Mouse (Mus musculus): Measurements from ENCODE around the gene Zc3h8.

Gene Zc3h8

GRCm38 (mm10) chr2:128943538-128944528 lies at the start of gene Zc3h8:
Gene Zc3h8, minus strand, starts transcription at chr2:128944077.
- DNase-seq (ENCODE audit: low spot score) = peak; percentile 94

DNA sequence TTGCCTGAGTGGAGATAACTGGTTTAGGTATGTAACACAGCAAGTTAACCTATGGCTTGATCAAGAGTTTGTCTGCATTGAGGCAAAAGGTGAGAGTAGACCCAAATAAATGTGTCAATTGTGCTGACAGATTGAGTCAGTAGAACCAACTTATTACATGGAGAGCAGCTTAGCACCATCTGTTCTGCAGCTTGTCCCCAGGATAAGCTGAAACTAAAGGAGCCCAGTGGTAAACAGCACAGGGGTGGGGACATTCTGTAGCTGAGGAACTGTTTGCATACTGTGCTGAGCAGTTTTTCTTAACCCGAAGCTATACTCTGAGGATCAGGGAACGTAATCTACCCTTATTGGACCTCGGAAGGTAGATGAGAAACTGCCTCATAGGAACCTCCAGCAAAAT lies 40.9 kb upstream of the Zc3h8 start:
- no peak for DNase-seq (ENCODE audit: low spot score)

GRCm38 (mm10) chr2:128975572-128975971 lies 31.7 kb upstream of the Zc3h8 start:
- DNase-seq (ENCODE audit: low spot score) = no peak

DNA sequence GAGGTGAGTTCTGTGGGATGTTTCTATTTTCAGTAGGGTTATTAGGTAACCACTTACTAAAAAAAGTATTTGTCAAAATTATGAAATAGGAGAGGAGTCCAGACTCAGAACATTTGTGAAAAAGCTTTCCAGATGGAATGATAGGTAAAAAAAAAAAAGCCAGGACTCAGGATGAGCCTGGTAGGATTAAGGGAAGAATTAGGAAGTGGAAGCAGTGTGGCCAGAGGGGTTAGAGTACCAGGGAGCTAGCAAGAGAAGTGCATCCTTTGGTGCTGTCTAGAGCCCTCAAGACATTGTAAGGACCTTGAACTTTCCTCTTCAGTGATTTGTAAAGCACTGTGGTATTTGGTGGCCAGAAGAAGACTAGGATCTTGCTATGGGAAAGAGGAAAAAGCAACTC lies 28.4 kb upstream of the Zc3h8 start:
- DNase-seq (ENCODE audit: low spot score) = no peak

DNA sequence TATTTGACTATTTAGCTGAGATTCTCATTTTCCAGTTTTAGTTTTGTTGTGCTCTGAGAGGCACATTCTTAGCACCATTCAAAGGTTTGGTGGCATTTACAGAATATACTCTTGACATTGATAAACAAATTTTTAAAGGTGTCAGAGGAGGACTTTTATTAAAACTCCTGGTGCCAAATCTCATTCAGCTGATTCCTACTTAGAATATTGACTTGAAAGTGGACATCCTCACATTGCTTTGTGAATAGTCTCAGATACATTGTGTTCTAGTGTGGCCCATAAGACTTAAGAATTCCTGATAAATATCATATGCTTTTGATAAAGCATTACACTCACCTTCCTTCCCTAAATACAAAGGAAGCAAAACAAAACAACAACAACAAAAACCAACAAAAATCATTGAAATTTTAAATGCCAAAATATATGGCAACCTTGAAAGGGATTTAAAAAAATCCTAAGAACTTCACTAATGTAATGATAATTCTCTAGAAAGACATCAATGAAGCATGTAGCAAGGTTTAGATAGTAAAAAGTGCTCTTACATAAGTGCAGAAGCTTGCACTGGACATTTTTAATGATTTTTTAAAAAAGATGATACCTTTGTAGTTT lies 24.7 kb upstream of the Zc3h8 start:
- no peak for DNase-seq (ENCODE audit: low spot score)

DNA sequence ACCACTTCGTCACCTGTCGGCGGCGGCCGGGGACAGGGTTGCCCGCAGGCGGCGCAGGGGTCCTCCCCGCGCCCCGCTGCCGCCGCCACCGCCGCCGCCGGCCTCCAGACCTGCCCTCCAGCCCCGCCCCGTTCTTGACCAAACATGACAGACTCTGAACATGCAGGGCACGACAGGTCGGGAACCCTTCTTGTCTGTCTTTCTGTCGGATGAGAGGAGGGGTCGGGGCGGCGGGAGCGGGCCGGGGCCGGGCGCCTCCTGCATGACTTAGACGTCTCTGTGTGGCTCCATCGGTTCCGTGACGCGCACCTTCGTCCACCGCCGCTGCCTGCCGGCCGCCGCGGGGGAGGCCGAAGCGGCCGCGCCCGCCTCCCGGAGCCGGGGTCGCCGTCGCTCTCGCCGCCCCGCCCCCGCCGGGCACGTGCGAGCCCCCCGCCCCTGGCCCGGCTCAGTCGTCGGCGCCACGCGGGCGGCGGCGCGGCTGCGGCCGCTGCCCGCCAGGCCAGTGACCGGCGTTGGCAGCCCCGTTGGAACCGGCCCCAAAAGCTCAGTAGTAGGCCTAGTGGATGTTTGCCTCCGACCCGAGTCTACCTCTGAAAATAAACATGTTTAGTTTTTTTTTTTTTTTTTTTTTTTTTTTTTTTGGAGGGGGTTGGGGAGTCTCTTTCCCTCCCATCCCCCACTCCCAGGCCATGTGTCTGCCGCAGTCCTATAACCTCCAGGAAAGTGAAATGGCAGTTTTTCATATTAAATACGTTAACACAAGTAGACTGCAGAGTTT lies 24.0 kb upstream of the Zc3h8 start, which contains the start of gene Gm10762:
TSS of gene Gm10762 (minus strand) at position 65 of the 781 bp plus-strand sequence.
- peak; percentile 51 for DNase-seq (ENCODE audit: low spot score)

GRCm38 (mm10) chr2:128966641-128967580 lies 23.0 kb upstream of the Zc3h8 start, which contains the start of gene Zc3h6:
Gene Zc3h6, plus strand, starts transcription at chr2:128967402.
- DNase-seq (ENCODE audit: low spot score) = peak; percentile 97

DNA sequence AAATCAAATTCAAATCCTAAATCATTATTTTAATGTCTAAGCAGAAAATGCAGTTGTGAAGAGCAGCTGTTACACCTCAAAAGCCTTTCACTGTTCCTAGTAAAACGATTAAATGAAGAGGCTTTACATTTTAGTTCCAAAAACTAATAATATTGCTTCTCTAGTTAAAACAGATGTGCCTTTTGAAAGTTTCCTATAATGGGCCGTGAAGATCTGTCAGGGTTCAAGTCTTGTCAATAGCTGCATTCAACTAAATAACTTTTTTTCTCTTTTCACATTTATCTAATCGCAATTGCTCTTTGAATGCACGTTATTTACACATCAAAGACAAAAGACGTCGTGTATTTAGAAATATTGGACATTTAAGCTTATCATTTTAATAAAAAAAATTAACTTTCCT lies 22.4 kb upstream of the Zc3h8 start:
- DNase-seq (ENCODE audit: low spot score) = no peak

DNA sequence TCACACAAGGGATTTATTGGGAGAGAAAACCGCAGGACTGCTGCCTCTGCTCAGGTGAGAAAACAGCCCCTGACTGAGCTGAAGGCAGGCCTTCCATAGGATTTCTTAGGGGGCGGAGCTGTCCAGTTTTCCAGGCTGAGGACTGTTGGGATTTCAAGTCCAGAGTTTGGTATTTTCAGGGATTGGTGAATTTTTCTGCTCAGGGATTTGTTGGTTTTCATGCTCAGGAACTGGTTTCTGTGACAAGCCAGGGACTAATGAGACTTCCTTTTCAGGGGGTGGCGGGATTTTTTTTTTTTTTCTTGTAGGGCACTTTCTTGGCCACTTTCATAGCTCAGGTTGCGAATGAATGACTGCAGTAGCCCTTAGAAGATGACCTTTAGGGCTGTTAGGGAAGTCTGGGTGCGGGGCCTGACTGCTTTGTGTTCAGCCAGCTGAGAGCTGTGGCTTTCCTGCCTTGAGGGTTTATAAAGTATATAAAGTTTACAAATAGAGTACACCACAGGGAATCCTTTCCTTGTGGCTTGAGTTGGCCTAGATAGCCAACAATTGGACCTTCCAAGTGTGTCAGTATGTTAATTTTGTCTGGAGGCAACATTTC lies 21.7 kb upstream of the Zc3h8 start:
- no peak for DNase-seq (ENCODE audit: low spot score)

DNA sequence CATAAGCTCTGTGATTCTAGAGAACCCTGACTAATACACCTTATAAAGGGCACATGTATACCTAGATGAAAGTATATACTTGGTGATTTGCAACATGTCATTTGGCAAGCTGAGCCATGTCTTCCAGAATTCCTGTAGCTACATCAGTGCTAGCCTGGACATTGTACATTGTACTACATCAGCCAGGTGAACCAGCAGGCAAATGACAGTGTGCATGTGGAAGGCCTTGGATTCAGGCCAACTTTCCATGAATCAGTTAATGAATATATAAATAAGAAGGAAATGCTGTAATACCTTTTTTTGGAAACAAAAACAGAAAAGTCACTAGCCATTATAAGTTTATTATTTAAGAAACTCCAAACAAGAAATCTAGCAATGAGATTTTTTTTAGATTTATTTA lies 10.3 kb upstream of the Zc3h8 start:
- no peak for DNase-seq (ENCODE audit: low spot score)

DNA sequence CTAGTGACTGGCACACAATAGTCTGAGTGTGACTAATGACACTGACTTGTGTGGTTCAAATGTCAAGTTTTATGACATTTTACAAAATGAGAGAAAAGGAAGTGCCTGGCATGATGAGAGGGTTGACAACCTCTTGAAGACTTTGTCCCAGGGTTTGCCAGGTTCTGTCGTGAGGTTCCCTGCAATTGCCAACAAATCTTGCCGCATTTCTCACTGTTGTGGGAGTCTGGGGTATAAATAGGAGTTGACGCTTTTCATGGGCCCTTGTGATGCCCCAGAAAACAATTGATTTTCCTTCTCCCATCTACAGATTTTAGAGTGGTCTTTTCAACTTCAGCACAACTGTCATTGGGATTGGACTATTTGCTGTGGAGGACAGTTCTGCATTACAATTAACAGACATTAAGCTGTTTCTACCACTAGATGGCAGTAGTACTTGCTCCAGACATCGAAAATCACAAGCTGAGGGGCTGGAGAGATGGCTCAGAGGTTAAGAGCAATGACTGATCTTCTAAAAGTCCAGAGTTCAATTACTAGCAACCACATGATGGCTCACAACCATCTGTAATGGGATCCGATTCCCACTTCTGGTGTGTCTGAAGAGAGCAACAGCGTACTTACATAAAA lies 4.2 kb upstream of the Zc3h8 start:
- DNase-seq (ENCODE audit: low spot score) = peak; percentile 54

DNA sequence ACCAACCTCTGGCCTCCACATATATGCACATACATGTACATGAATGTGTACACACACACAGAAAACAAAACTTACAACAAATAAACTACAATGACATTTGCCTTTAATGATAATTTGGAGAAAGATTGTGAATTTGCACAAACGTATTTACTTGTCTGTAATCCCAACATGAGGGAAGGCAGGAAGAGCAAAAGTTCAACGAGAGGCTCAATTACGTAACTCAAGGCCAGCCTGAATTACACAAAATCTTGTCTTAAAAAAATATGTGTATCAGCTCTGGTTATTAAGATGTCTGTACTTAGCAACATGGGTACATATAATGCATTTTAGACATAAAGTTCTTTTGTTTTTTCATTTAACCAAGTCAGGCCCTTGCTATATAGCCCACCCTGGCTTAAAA lies 7.6 kb downstream of the Zc3h8 start:
- no peak for DNase-seq (ENCODE audit: low spot score)

- DNase-seq (ENCODE audit: low spot score) = no peak
These were observed 13.2 kb downstream of the Zc3h8 start for GRCm38 (mm10) chr2:128930704-128931103.

DNA sequence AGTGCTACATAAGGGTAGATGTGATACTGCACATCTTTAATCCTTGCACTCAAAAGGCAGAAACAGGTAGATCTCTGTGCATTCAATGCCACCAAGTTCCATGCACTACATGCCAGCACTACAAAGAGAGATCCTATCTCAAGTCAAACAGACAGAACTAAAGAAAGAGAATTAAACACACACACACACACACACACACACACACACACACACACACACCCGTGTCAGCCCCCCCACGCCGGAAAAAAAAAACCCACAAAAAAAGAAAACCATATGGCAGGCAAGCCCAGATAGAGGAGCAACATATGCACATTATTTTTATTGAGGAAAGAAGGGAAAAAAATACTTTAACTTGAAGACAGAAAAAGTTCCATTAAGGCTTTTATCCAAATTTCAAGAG lies 15.4 kb downstream of the Zc3h8 start:
- no peak for DNase-seq (ENCODE audit: low spot score)

- no peak for DNase-seq (ENCODE audit: low spot score)
These were observed 19.1 kb downstream of the Zc3h8 start for GRCm38 (mm10) chr2:128924799-128925198.

- no peak for DNase-seq (ENCODE audit: low spot score)
These were observed 27.3 kb downstream of the Zc3h8 start for GRCm38 (mm10) chr2:128916528-128916927.

DNA sequence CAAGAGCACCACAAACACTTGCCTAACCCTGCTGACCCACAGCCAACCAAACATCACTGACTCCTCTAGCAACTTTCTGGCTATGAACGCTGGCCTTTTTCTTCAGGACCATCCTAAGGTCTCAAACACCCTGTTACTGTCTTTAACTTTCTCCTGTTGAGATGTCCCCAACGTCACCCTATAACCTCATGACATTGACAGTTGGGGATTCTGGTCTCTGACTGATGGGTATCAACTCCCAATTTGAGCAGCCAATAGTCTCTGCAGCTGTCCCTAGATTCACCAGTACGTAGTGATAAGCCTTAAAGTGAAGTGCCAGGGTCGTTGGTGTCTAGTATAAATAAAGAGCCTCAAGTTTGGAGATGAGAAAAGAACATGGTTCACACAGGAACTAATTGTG lies 28.9 kb downstream of the Zc3h8 start:
- no peak for DNase-seq (ENCODE audit: low spot score)

- DNase-seq (ENCODE audit: low spot score) = no peak
These were observed 40.2 kb downstream of the Zc3h8 start for GRCm38 (mm10) chr2:128903661-128904060.

GRCm38 (mm10) chr2:128902843-128903242 lies 41.0 kb downstream of the Zc3h8 start:
- no peak for DNase-seq (ENCODE audit: low spot score)

DNA sequence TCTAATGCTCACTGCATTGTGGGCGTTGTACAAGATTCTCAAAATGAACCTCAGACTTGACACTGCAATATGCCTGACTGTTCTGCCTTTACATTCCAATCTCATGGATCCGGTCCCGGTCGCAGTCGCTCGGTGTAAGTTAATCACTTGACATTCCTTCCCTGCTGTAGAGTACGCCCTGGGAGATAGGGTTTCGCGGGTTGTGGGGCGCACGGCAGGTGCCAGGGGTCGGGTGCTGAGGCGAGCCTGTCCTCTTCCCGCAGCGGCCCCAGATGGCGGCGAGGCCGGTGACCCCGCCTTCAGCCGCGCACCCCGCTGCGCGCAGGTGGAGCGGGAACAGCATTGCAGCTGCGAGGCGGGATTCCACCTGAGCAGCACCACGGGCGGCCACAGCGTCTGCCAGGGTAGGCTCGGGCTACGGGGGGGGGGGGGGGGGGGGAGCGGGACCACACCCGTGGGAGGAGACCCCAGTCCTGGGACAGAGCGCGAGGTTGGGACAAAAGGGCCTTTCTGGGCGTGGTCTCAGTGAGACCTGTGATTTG lies 51.6 kb downstream of the Zc3h8 start:
- DNase-seq (ENCODE audit: low spot score) = no peak
